Mouse (Mus musculus): ENCODE measurements around the gene Tmem114. TPM values are rescaled to one million over a fixed set of nuclear protein-coding genes. Genes with fewer than 3 reads are reported as not detected.
A peak's percentile ranks its signal among the peaks of the same experiment; 100 is the strongest.

Tmem114 gene
- polyA plus RNA-seq, 3 experiments from 2014 or later: not detected

DNA sequence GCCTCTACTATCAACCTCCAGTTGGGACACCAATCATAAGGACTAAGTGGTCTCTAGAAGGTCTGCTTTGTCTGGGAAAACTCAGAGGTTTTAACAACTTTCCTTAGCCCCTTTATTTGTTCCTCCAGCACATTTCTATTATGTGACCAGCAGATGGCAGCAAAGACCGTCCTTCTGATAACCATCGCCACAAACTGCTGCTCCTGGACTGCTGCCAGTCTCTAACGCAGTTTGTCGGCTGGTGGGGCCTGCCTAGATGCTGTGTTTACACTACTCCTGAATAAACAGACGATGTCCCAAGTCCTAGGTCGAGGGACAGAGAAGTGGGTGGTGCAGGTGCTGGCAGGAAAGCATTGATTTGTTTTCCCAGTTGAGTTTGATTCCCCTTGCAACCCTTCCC is 18.2 kb downstream of the Tmem114 start:
- ATAC-seq: peak; percentile 69

DNA sequence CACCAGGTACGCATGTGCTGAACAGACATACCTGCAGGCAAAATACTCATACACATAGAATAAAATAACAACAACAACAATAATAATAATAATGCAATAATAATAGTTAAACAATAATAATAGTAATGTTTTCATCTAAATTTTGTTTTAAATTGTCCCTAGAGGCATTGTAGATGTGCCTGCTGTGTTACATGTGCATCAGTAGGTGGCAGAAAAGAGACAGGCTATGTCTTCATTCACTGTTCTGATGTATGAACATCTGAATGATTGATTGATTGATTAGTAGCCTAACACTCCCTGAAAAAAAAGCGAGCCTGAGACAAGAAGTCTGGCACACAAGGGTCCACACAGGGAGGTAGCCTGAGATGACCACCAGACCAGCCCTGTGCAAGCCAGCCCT is 22.3 kb downstream of the Tmem114 start:
- ATAC-seq: no peak

DNA sequence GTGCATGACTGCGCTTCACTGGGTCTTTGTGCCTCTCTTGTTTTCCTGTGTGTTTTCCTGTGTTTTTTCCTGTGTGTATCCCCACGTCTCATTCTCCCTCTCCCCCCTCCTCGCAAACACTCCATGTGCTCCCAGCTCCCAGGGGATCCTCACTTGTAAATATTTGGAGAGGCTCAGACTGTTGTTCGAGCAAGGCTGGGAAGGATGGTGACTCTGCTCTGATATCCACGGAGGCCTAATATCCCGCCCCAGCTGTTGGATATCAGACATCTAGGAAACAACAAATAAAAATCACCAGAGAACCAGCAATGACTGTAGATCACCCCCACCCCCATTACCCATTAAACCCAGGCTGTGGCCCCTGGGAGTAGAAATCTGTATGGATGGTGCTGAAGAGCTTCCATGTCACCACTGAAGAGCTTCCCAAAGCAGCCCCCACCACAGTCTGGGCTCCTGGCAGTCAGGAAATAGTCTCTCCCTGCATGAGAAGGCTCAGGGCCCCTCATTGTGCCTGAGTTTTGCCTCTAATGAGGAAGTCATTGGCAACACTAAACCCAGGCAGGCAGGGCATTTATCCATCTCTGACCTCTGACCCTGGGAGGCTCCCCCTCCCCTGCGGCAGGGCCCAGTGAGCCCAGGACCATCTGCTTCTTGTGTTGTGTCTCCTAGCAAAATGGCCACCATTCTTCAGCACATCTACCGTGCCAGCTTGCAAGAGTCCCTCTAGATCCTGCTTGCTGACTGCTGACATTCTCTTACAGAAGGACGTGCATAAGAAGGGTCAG is 23.6 kb downstream of the Tmem114 start:
- no peak for ATAC-seq

DNA sequence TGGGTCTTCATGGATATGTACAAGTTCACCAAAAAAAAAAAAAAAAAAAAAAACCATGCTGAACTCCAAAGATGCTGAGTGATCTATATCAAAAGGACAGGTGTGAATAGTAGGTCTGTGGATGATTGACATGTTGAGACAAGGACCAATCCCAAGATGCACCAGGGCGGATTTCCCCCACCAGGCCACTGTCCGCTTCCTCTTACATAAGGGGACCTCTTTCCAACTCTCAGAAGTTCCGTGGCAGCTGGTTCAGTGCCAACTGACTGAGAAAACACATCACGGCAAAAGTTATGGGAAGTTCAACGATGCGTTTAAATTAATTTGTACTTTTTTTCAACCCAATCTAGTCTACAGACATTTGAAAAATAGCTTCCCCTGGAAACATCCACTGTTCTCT is 25.1 kb downstream of the Tmem114 start:
- no peak for ATAC-seq

DNA sequence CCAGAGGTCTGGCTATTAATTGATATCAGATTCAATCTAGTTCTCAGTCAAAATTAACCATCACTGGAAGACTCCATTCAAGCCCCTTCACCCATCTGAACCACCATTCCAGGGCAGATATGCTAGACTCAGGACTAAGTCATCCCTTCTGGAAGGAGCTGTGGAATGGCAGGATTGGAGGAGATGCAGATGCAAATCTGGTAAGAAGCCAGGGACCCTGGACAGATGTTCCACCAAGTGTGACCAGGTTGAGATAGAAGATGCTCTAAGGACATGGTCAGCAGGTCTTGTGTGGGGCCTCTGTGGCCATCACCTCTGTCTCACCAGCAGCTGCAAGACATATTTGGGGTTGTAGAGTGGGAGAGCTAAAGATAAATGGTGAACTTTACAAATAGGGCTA is 30.0 kb downstream of the Tmem114 start:
- ATAC-seq: no peak

DNA sequence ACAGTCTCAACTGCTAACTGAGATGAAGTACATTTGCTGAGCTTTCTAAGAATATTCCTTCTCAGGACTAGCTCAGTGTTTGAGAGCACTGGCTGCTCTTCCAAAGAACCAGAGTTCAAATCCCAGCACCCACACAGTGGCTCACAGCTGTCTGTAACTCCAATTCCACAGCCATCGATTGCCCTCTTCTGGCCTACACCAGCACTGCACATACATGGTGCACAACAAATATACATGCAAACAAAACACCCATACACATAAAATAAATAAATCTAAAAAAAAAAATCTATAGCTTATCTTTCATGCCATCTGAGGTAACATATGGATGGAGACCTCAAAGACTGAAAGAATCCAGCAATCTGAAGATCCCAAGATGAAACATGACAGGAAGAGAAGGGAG is 36.4 kb downstream of the Tmem114 start:
- no peak for ATAC-seq

DNA sequence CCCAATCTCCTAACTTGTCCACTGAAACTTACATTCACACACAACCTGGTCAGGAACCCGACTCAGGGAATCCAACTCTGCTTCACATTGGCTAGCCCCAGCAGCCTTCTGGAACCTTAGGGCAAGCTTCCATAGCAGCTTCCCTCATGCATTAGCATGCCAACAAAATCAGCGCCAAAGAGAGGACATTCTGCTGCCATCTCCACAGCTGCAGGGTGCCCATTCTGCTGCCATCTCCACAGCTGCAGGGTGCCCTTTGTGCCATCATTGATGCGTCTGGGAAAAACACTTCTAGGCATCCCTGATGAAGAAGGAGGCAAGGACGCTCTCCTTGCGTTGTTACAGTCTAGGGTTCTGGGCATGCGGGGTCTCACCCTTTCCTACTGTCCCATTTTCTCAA is 38.5 kb downstream of the Tmem114 start:
- no peak for ATAC-seq

DNA sequence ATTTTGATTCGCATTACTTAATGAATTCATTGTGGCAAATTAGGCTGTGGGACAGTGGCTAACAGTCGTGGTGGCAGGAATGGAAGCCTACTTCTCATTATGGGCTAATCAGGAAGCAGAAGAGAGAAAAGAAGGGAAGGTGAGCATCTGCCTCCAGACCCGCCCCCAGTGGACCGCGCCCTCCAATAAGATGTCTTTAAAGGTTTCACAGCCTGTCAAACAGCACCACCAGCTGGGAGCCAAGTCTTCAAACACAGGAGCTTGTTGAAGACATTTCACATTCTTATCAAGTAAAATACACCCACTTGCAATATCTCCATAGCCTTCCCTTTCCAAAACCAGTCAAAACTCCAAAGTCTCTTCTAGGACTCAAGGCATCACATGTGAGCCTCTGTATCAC is 39.3 kb downstream of the Tmem114 start:
- no peak for ATAC-seq

DNA sequence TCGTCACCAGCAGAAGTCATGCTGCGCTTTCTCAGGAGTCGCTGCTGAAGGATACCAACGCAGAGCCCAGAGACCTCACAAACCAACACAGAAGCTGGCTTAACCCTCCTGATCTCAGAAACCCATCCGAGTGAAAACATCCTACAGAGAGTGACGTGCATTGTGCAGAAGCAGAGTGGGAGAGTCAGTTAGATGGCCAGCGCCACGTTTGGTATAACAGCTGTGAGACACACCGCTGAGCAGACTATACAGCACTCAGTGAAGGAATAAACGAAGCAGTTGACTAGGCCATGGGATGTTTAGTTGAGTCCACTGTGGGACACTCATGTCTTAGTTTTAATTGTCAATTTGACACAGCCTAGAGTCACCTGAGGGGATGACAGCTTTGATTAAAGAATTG is 40.2 kb downstream of the Tmem114 start:
- no peak for ATAC-seq

DNA sequence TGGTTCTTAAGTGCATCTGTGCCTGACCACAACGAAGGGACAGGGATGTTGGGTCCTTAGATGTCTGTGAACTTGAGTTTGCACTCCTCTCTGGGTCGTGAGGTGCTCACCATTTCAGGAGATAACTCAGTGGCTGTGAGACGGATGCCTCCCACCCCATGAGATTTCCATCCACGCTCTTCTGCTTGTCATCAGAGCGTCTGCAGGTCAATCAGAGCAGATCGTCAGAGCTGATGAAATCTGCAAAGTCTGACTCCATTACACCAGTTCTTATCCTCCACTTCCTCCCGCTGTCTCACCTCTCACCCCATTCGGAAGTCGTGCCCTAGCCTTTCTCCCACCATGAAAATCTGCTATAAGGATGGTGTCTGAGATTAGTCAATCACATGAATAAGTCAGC is 41.5 kb downstream of the Tmem114 start:
- no peak for ATAC-seq

DNA sequence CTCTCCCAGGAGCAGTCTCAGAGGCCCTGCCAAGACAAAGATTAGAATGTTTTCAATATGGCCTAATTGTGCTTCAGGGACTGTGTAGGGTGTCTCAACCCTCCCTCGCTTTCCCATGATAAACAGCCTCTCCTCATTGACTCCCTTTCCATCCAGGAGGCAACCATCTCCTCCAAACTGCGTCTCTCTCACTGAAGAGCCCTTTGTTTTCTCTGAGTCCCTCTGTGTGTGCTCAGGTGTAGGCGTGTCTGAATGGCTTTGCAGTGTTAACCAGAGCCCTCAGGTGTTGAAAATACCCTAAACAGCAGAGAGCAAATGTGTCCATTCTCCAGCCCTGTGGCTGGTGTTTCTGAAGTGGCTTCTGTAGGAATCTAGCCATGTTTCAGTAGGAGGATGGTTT is 61.9 kb downstream of the Tmem114 start:
- ATAC-seq: no peak

Other genes starting within 250 kb of the Tmem114 start
- 10 to 100 TPM; 10.2 to 18.3 (median 17.8) TPM for gene Mettl22, start 45.7 kb upstream of the Tmem114 start, polyA plus RNA-seq (2017; shearing (Covaris generic))
- gene Abat, start 88.3 kb upstream of the Tmem114 start, polyA plus RNA-seq (2017; shearing (Covaris generic)): 1 to 10 TPM in 2 of 3 experiments, under 1 TPM in 1; 0.67 to 1.3 (median 1.1) TPM
- 100 to 1,000 TPM in 1 of 3 experiments, 10 to 100 TPM in 2; 89.9 to 115 (median 99.3) TPM for gene Pmm2, start 212.5 kb upstream of the Tmem114 start, polyA plus RNA-seq (2017; shearing (Covaris generic))
- gene Tmem186, start 212.6 kb upstream of the Tmem114 start, polyA plus RNA-seq (2017; shearing (Covaris generic)): 10 to 100 TPM in 2 of 3 experiments, 1 to 10 TPM in 1; 8.0 to 12.6 (median 12.5) TPM
- 10 to 100 TPM; 14.0 to 53.9 (median 14.9) TPM for gene Carhsp1, start 247.0 kb upstream of the Tmem114 start, polyA plus RNA-seq (2017; shearing (Covaris generic))